Mouse (Mus musculus): Measurements from ENCODE around the gene Tnfrsf11a. TPM values are rescaled to one million over a fixed set of nuclear protein-coding genes. Genes with fewer than 3 reads are reported as not detected.

Tnfrsf11a gene
- polyA plus RNA-seq, 1 experiment, result 0.06 TPM

DNA sequence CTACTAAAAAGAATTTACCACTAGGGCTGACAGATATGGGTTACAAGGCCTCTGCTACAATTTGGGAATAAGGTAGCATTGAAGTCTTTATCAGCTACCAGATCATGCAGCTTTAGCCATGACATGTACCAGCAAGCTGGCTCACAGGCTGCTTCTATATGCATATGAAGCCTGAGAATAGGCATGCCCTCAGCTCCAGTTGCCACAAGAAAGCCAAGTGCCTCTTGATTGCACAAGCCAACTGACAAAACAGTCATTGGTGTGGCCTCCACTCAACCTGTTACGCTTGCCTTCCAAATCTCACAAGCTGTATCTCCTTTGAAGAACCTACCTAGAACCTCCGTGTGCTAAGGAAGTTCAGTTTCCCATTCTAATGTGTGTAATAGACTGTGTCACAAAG, 12.1 kb upstream of the Tnfrsf11a start:
- TF ChIP-seq POLR2A (IDR thresholded peaks at IDR 0.05; ENCODE audit: insufficient read length, low read depth) (no peak), CEBPB (IDR thresholded peaks at IDR 0.05; ENCODE audit: insufficient read depth, poor library complexity, severe bottlenecking) (no peak), TCF3 (IDR thresholded peaks at IDR 0.05; ENCODE audit: insufficient read length, low read depth) (no peak), USF1 (IDR thresholded peaks at IDR 0.05; ENCODE audit: low read depth) (no peak), MYOG (IDR thresholded peaks at IDR 0.05; ENCODE audit: control insufficient read depth in 1 of 3, insufficient read depth in 1 of 3, insufficient read length in 2 of 3, low read depth in 2 of 3) (no peak), TCF12 (IDR thresholded peaks at IDR 0.05; ENCODE audit: insufficient read depth, poor library complexity, severe bottlenecking) (no peak), MAX (IDR thresholded peaks at IDR 0.05; ENCODE audit: low read depth) (no peak), E2F4 (IDR thresholded peaks at IDR 0.05; ENCODE audit: insufficient read depth) (no peak)
- H3K4me2 ChIP-seq (ENCODE audit: low read depth), result no peak overlapping the region
- no peaks in the 10 kb centered on the region for H3K27me3 ChIP-seq (ENCODE audit: control insufficient read depth, insufficient read depth, insufficient read length)
- H3K79me2 ChIP-seq (ENCODE audit: control insufficient read depth, insufficient read depth), result no peaks in the 10 kb centered on the region
- H3K36me3 ChIP-seq (ENCODE audit: control insufficient read depth, insufficient read depth), result no peaks in the 10 kb centered on the region
- no peak overlapping the region for H3K4me3 ChIP-seq
- H3ac ChIP-seq (ENCODE audit: control insufficient read depth, insufficient read length), result no peak overlapping the region

DNA sequence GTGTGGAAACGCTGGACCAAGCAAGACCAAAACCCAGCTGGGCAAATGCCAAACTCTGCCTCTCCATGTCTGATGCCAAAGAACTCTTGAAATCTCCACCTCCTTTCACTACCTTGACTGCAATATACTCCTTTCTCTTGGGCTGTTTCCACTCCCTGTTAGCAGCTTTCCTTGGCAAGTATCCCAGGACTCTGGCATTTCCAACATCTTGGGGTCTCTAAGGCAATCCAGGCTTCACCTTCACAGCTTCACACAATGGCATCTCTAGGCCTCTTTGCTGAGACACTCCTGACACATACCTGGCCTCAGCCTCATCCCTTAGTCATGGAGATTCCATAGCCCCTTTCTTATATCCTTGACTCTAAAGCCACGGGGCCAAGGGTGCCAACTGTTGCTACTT, 9.8 kb upstream of the Tnfrsf11a start:
- Histone ChIP-seq H3K27me3 (ENCODE audit: control insufficient read depth, insufficient read depth, insufficient read length) (no peaks in the 10 kb centered on the region), H3K4me2 (ENCODE audit: low read depth) (no peak overlapping the region), H3K79me2 (ENCODE audit: control insufficient read depth, insufficient read depth) (no peaks in the 10 kb centered on the region), H3ac (ENCODE audit: control insufficient read depth, insufficient read length) (no peak overlapping the region), H3K4me3 (no peak overlapping the region), H3K36me3 (ENCODE audit: control insufficient read depth, insufficient read depth) (no peaks in the 10 kb centered on the region)
- TF ChIP-seq TCF3 (IDR thresholded peaks at IDR 0.05; ENCODE audit: insufficient read length, low read depth) (no peak), MYOG (IDR thresholded peaks at IDR 0.05; ENCODE audit: control insufficient read depth in 1 of 3, insufficient read depth in 1 of 3, insufficient read length in 2 of 3, low read depth in 2 of 3) (no peak), CEBPB (IDR thresholded peaks at IDR 0.05; ENCODE audit: insufficient read depth, poor library complexity, severe bottlenecking) (no peak), TCF12 (IDR thresholded peaks at IDR 0.05; ENCODE audit: insufficient read depth, poor library complexity, severe bottlenecking) (no peak), POLR2A (IDR thresholded peaks at IDR 0.05; ENCODE audit: insufficient read length, low read depth) (no peak), MYOD1 (IDR thresholded peaks at IDR 0.05; ENCODE audit: control insufficient read depth in 1 of 3, insufficient read length in 2 of 3, low read depth in 2 of 3) (no peak), E2F4 (IDR thresholded peaks at IDR 0.05; ENCODE audit: insufficient read depth) (no peak), SRF (IDR thresholded peaks at IDR 0.05; ENCODE audit: control insufficient read depth, insufficient read length, low read depth) (no peak), POLR2AphosphoS2 (IDR thresholded peaks at IDR 0.05; ENCODE audit: insufficient read length, low read depth) (no peak), USF1 (IDR thresholded peaks at IDR 0.05; ENCODE audit: low read depth) (no peak), MAX (IDR thresholded peaks at IDR 0.05; ENCODE audit: low read depth) (no peak), REST (IDR thresholded peaks at IDR 0.05; ENCODE audit: insufficient read depth, insufficient read length) (no peak)

DNA sequence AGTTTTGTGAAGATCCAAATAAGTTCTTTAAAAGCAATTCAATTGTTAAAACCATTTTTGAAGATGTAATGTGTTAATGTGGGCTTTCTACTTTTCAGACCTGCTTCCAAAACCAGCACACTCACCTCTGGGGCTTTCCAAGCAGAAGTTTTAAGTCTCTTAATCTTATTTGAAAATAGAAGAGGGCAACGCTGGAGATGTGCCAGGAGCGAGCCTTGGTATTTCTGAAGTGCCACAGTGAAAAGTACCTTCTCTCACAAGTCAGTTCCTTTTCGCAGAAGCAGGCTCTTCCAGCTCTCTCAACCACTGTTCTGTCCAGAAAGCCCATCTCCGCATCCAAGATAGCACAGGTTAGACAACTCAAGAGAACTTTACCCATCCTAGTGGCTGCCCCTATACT, 4.1 kb upstream of the Tnfrsf11a start:
- Histone ChIP-seq H3K4me2 (ENCODE audit: low read depth) (no peak overlapping the region), H3ac (ENCODE audit: control insufficient read depth, insufficient read length) (no peak overlapping the region), H3K36me3 (ENCODE audit: control insufficient read depth, insufficient read depth) (no peaks in the 10 kb centered on the region), H3K79me2 (ENCODE audit: control insufficient read depth, insufficient read depth) (no peaks in the 10 kb centered on the region), H3K27me3 (ENCODE audit: control insufficient read depth, insufficient read depth, insufficient read length) (peaks cover 13% of the 10 kb centered on the region), H3K4me3 (no peak overlapping the region)
- TF ChIP-seq MYOD1 (IDR thresholded peaks at IDR 0.05; ENCODE audit: control insufficient read depth in 1 of 3, insufficient read length in 2 of 3, low read depth in 2 of 3) (no peak), POLR2A (IDR thresholded peaks at IDR 0.05; ENCODE audit: insufficient read length, low read depth) (no peak), POLR2AphosphoS2 (IDR thresholded peaks at IDR 0.05; ENCODE audit: insufficient read length, low read depth) (no peak), MAX (IDR thresholded peaks at IDR 0.05; ENCODE audit: low read depth) (no peak), MYOG (IDR thresholded peaks at IDR 0.05; ENCODE audit: control insufficient read depth in 1 of 3, insufficient read depth in 1 of 3, insufficient read length in 2 of 3, low read depth in 2 of 3) (no peak), CEBPB (IDR thresholded peaks at IDR 0.05; ENCODE audit: insufficient read depth, poor library complexity, severe bottlenecking) (no peak), SRF (IDR thresholded peaks at IDR 0.05; ENCODE audit: control insufficient read depth, insufficient read length, low read depth) (no peak), REST (IDR thresholded peaks at IDR 0.05; ENCODE audit: insufficient read depth, insufficient read length) (no peak), TCF3 (IDR thresholded peaks at IDR 0.05; ENCODE audit: insufficient read length, low read depth) (no peak), E2F4 (IDR thresholded peaks at IDR 0.05; ENCODE audit: insufficient read depth) (no peak), USF1 (IDR thresholded peaks at IDR 0.05; ENCODE audit: low read depth) (no peak), TCF12 (IDR thresholded peaks at IDR 0.05; ENCODE audit: insufficient read depth, poor library complexity, severe bottlenecking) (no peak)

DNA sequence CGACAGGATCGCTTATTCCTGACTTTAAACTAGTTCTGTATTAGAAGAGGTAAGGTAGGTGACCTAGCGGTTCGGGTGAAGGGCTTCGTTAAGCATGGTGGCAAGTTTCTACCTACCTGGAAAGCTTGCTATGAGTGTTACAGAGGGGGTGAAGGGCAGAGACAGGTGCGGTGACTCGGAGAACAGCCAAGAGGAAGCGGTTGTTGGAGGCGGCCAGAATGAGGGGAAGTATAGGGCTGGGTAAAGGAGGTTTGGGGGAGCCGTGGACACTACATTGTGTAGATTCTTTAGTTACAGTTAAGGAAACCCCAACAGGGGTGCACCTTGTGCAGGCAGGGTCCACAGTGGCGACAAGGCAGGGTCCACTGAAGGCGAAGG, 450 bp upstream of the Tnfrsf11a start:
- H3K79me2 ChIP-seq (ENCODE audit: control insufficient read depth, insufficient read depth), result no peaks in the 10 kb centered on the region
- no peaks in the 10 kb centered on the region for H3K36me3 ChIP-seq (ENCODE audit: control insufficient read depth, insufficient read depth)
- H3K27me3 ChIP-seq (ENCODE audit: control insufficient read depth, insufficient read depth, insufficient read length), result peaks cover 19% of the 10 kb centered on the region
- TF ChIP-seq SRF (IDR thresholded peaks at IDR 0.05; ENCODE audit: control insufficient read depth, insufficient read length, low read depth) (no peak), MYOD1 (IDR thresholded peaks at IDR 0.05; ENCODE audit: control insufficient read depth in 1 of 3, insufficient read length in 2 of 3, low read depth in 2 of 3) (no peak), E2F4 (IDR thresholded peaks at IDR 0.05; ENCODE audit: insufficient read depth) (no peak), MAX (IDR thresholded peaks at IDR 0.05; ENCODE audit: low read depth) (no peak), TCF12 (IDR thresholded peaks at IDR 0.05; ENCODE audit: insufficient read depth, poor library complexity, severe bottlenecking) (no peak), REST (IDR thresholded peaks at IDR 0.05; ENCODE audit: insufficient read depth, insufficient read length) (no peak), USF1 (IDR thresholded peaks at IDR 0.05; ENCODE audit: low read depth) (no peak), TCF3 (IDR thresholded peaks at IDR 0.05; ENCODE audit: insufficient read length, low read depth) (no peak)
- H3ac ChIP-seq (ENCODE audit: control insufficient read depth, insufficient read length), result no peak overlapping the region
- peak overlapping the region; percentile 18 for H3K4me2 ChIP-seq (ENCODE audit: low read depth)
- H3K4me3 ChIP-seq, result no peak overlapping the region
